Mouse (Mus musculus) lung, postnatal 36 days (tissue): ENCODE data around the gene Olfr199.
"Not testable (repeated sequence)": the region's sequence is repeated elsewhere in the genome, so short reads cannot be mapped to it uniquely, and the experiment has no call there.

ENCODE experiments used
- DNase-seq: peaks from one replicate; pipeline ENCODE4 v3.0.0; 2022; ENCODE audit warnings: mixed read lengths

Gene Olfr199

DNA sequence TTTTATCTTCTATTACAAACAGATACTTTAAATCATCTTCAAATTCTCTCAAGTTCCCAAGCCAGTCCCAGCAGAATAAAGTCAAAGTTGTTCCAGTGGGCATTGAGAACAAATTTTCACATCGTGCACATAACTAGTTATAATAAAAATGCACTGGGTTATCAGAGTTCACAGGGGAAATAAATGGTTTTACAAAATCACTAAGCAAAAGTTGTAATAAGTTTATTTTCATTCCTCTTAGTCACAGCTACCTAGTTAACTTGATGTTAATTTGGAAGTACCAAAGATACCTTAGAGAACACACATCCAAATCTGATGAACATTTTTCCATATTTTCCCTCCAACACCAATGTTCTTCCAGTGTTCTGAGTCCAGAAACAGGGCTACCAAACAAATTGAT lies at the start of gene Olfr199:
Gene Olfr199 (minus strand): TSS at position 101 of the 400 bp plus-strand sequence.
- not testable (repeated sequence) for DNase-seq

DNA sequence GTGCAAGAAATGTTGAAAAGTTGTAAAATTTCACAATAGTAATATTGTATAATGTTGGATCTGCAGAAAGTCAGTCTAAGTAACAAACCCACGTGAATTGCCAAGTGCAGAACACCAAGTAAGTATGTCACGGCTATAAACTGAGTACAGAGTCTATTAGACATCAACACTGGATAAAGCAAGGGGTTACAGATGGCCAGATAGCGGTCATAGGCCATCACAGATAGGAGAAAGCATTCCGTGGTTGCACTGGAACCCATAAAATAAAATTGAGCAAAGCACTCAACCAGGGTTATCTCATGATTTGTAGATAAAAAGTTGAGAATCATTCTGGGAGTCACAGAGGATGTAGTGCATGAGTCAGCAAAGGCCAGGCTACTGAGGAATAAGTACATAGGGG lies 49.5 kb upstream of the Olfr199 start:
- not testable (repeated sequence) for DNase-seq

DNA sequence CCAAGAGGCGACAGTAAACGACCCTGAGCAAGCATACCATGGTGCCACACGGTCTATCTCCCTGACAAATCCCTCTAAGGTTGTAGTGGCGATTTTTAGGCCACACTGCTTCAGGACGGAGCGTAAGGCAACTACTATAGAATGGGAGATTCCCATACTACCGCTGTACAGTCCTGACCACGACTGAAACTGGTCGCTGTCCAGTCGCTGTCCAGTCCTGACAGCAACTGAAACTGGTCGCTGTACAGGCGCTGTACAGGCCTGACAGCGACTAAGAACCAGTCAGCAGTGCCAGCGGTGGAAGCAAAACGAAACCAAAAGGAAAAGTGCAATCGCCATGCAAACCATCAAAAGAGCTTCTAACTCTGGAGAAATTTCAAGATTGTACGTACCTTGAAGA lies 30.1 kb upstream of the Olfr199 start:
- DNase-seq = no peak

DNA sequence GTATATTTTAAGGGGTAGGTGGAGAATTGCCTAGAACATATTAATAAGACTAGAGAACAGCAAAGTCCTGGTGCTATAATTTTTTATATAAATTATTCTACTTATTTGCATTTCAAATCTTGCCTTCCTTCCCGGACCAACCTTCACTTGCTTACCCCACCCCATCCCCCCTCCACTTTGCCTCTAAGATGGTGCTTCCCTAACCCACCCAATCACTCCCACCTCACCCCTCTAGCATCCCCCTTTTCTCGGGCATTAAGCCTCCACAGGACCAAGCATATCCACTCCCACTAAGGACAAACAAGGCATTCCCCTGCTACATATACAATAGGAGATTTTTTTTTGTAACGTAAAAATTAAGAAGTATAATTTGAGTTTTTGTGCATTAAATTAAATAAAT lies 1.7 kb downstream of the Olfr199 start:
- DNase-seq = not testable (repeated sequence)

- not testable (repeated sequence) for DNase-seq
Observed at GRCm38 (mm10) chr16:59203433-59203832, 16.1 kb downstream of the Olfr199 start, which contains the start of gene Olfr198. Gene Olfr198, minus strand, starts transcription at chr16:59203533.

DNA sequence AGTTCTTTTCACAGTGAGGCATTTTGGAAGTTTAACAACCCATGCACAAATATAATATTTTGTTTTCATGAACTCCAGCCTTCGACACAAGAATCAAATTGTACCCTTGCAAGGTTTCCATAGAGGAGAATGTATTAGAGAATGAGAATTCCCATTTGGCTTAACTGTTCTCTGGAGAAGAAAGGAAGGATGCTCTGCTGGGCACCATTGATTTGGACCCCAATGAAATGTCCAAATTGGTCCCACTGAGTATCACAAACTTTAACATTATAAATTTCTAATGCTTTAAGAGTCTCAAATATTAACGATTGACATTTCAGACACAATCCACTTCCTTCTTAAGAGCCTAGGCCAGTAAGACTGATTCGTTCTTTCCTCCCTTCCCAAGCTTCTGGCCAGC lies 49.2 kb downstream of the Olfr199 start, which contains the start of gene Olfr196:
Gene Olfr196 (minus strand): TSS at position 101 of the 400 bp plus-strand sequence.
- DNase-seq = no peak
